Mouse (Mus musculus): ENCODE measurements at regions not wholly inside any gene's neighbourhood (a gene's known extent, or its start where the extent isn't known, plus 50 kb on each side); places are given as distances from the start of the nearest gene placed in this dataset.

- no peak for TF ChIP-seq EP300 (IDR thresholded peaks at IDR 0.05; ENCODE audit: low read depth in 1 of 2, low read length in 2 of 2)
Observed at GRCm38 (mm10) chr1:95422253-95422652, 108.8 kb downstream of the Fam174a start (continued).

GRCm38 (mm10) chr1:95425420-95425819, 112.0 kb downstream of the Fam174a start:
- no peaks in the 10 kb centered on the region for H3K79me2 ChIP-seq (ENCODE audit: control insufficient read depth, insufficient read depth, low read length, poor library complexity)
- no peaks in the 10 kb centered on the region for H3K27me3 ChIP-seq (ENCODE audit: control insufficient read depth in 1 of 2, insufficient read depth in 2 of 2, low read length in 2 of 2)
- DNase-seq (ENCODE audit: low read depth, low spot score) = no peak
- no peaks in the 10 kb centered on the region for H3K9me3 ChIP-seq (replicated peaks; ENCODE audit: insufficient read depth, low read length)
- TF ChIP-seq ZNF384 (IDR thresholded peaks at IDR 0.05; ENCODE audit: low read depth, low read length) (no peak), EP300 (IDR thresholded peaks at IDR 0.05; ENCODE audit: low read depth in 1 of 2, low read length in 2 of 2) (peak in 1 of 2 experiments; percentile 19; a peak in 2 of 4 replicates)
- no peaks in the 10 kb centered on the region for H3K36me3 ChIP-seq (ENCODE audit: control insufficient read depth in 1 of 2, insufficient read depth in 2 of 2, low read length in 2 of 2)
- H3K9ac ChIP-seq (ENCODE audit: control insufficient read depth, low read depth, low read length, poor library complexity, severe bottlenecking) = no peak overlapping the region
- H3K27ac ChIP-seq (ENCODE audit: control insufficient read depth, low read depth, low read length) = no peak overlapping the region
- no peaks in the 10 kb centered on the region for H3K4me1 ChIP-seq (ENCODE audit: control insufficient read depth in 1 of 2, insufficient read depth in 2 of 2, low read length in 2 of 2)
- H3K4me3 ChIP-seq (ENCODE audit: control insufficient read depth in 1 of 2, insufficient read depth in 1 of 2, low read depth in 2 of 2, low read length in 2 of 2) = no peak overlapping the region

GRCm38 (mm10) chr1:95437155-95437554, 123.7 kb downstream of the Fam174a start:
- no peak overlapping the region for H3K27ac ChIP-seq (ENCODE audit: control insufficient read depth, low read depth, low read length)
- TF ChIP-seq GATA1 (IDR thresholded peaks at IDR 0.05; ENCODE audit: low read depth, low read length) (no peak), ETS1 (IDR thresholded peaks at IDR 0.05; ENCODE audit: low read depth, low read length) (no peak), MYC (IDR thresholded peaks at IDR 0.05; ENCODE audit: low read depth, low read length) (no peak), ZMIZ1 (IDR thresholded peaks at IDR 0.05; ENCODE audit: low read depth, low read length) (no peak), MYB (IDR thresholded peaks at IDR 0.05; ENCODE audit: low read depth, low read length) (no peak), RAD21 (IDR thresholded peaks at IDR 0.05; ENCODE audit: low read depth, low read length) (no peak), E2F4 (IDR thresholded peaks at IDR 0.05; ENCODE audit: borderline replicate concordance, low read depth, low read length) (no peak), EP300 (IDR thresholded peaks at IDR 0.05; ENCODE audit: low read depth in 1 of 2, low read length in 2 of 2) (no peak), SMC3 (IDR thresholded peaks at IDR 0.05; ENCODE audit: low read depth, low read length) (no peak), KAT2A (conservative IDR thresholded peaks at IDR 0.05; ENCODE audit: low read depth, low read length) (no peak), RCOR1 (IDR thresholded peaks at IDR 0.05; ENCODE audit: low read depth, low read length) (no peak), ZNF384 (IDR thresholded peaks at IDR 0.05; ENCODE audit: low read depth, low read length) (no peak), TBP (IDR thresholded peaks at IDR 0.05; ENCODE audit: low read depth, low read length) (no peak), MAFK (IDR thresholded peaks at IDR 0.05; ENCODE audit: borderline replicate concordance, low read depth, low read length) (no peak), CTCF (IDR thresholded peaks at IDR 0.05 in 2 of 3, conservative IDR thresholded peaks at IDR 0.05 in 1 of 3; ENCODE audit: control insufficient read depth in 1 of 3, insufficient read depth in 1 of 3, low read depth in 2 of 3, low read length in 3 of 3, poor library complexity in 1 of 3, severe bottlenecking in 1 of 3) (no peak), JUND (IDR thresholded peaks at IDR 0.05; ENCODE audit: low read depth, low read length) (no peak), UBTF (IDR thresholded peaks at IDR 0.05; ENCODE audit: borderline replicate concordance, insufficient read depth, low read depth, low read length) (no peak), SIN3A (IDR thresholded peaks at IDR 0.05; ENCODE audit: low read length) (no peak), POLR2AphosphoS5 (IDR thresholded peaks at IDR 0.05; ENCODE audit: borderline replicate concordance, low read depth, low read length) (no peak)
- no peaks in the 10 kb centered on the region for H3K79me2 ChIP-seq (ENCODE audit: control insufficient read depth, insufficient read depth, low read length, poor library complexity)
- H3K27me3 ChIP-seq (ENCODE audit: control insufficient read depth in 1 of 2, insufficient read depth in 2 of 2, low read length in 2 of 2) = no peaks in the 10 kb centered on the region
- H3K9me3 ChIP-seq (replicated peaks; ENCODE audit: insufficient read depth, low read length) = no peaks in the 10 kb centered on the region
- no peaks in the 10 kb centered on the region for H3K36me3 ChIP-seq (ENCODE audit: control insufficient read depth in 1 of 2, insufficient read depth in 2 of 2, low read length in 2 of 2)
- H3K4me1 ChIP-seq (ENCODE audit: control insufficient read depth in 1 of 2, insufficient read depth in 2 of 2, low read length in 2 of 2) = no peaks in the 10 kb centered on the region
- no peak overlapping the region for H3K9ac ChIP-seq (ENCODE audit: control insufficient read depth, low read depth, low read length, poor library complexity, severe bottlenecking)
- no peak for DNase-seq (ENCODE audit: low read depth, low spot score)
- H3K4me3 ChIP-seq (ENCODE audit: control insufficient read depth in 1 of 2, insufficient read depth in 1 of 2, low read depth in 2 of 2, low read length in 2 of 2) = no peak overlapping the region
